Mouse (Mus musculus): Measurements from ENCODE around the gene Klhl11.

The Klhl11 gene

DNA sequence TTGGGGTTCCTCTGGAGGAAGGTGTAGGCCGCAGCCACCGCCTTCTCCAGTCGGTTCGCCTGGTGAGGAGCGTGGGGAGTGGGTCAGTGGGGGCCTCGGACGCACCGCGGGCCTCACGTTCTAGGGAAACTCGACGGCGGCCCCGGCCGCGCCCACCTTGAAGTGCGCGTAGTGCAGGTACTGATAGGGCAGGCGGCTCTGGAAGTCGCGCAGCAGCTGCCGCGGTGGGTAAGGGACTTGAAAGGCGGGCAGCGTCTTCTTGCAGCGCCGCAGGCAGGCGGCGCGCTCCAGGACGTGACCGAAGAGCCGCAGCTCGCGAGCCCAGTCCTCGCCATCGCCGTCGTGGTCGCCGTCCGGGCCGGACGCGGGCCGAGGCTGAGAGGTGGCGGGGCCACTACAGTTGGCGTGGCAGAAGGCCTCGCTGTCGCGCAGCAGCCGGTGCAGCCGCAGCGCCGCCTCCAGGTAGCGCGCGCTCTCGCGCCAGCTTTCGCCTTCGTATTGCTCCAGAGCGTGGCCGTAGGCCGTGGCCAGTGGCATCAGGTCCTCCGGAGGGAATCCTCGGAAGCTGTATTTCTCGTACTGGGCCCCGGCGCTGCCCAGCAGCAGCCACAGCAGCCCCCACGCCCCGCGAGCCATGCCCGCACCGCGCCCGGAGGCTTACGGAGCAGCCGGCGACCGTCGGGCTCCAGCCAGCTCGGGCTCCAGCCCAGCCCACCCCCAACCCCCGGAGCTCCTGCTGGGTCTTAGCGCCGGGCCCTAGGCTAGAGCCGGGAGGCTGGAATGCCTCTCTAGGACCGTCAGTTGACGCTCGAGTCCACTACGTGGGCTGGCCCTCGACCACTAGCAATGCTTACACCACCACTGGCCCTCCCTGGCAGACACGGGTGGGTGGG lies 58.3 kb downstream of the Klhl11 start, which contains the start of gene P3h4:
P3h4 (minus strand) TSS at position 816 of the 893 bp plus-strand sequence.
- peak; percentile 65 for DNase-seq (ENCODE audit: low read depth, low spot score)

DNA sequence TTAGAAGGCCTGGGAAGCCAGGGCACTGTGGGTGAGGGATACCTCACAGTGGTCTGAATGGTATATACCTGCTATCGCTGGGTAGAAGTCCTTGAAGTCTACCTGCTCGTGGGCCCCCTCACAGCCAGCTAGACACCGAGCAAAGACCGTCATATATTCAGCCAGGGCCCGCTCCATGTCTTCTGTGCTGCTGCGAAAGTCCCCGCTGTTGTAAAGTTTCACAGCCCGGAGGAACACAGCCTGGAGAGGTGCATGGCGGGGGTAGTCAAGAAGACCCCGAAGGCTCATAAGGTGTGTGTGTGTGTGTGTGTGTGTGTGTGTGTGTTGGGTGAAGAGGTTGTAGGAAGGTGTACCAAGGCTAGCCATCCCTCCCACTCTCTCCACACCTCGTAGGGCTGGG lies 59.0 kb downstream of the Klhl11 start:
- no peak for DNase-seq (ENCODE audit: low read depth, low spot score)

Data from CD4-positive, CD25-positive, alpha-beta regulatory T cell, adult 2 months (primary cell).